Mouse (Mus musculus) MEL (cell line): Measurements from ENCODE around the gene C1qtnf3. TPM values are rescaled to one million over a fixed set of nuclear protein-coding genes. Genes with fewer than 3 reads are reported as not detected.

ENCODE experiments used
- DNase-seq: peaks from one replicate; pipeline ENCODE4 v3.0.0; 2011; ENCODE audit warnings: low read depth, low spot score
- H3K27ac ChIP-seq: 2 replicates; pipeline ENCODE4 v1.5.1; 2012; ENCODE audit warnings: low read depth, mild to moderate bottlenecking, control low read depth, low read length, moderate library complexity; ENCODE audit not compliant: control insufficient read depth
- H3K27me3 ChIP-seq, 2 experiments: fragments of 150-350 bp in 1 of 2; sonication (generic) in 1 of 2; 2 replicates each; pipeline ENCODE4 v1.6.1; 2012; ENCODE audit warnings: low read length in 2 of 2, mild to moderate bottlenecking in 2 of 2, improper control_type of control experiment in 1 of 2, moderate library complexity in 1 of 2; ENCODE audit not compliant: insufficient read depth in 2 of 2, control insufficient read depth in 1 of 2
- H3K36me3 ChIP-seq, 2 experiments: 2 replicates each; pipeline ENCODE4 v1.6.1; 2012 to 2014; ENCODE audit warnings: low read length in 2 of 2, improper control_type of control experiment in 1 of 2, inconsistent platforms in 1 of 2, mild to moderate bottlenecking in 1 of 2; ENCODE audit not compliant: insufficient read depth in 2 of 2, control insufficient read depth in 1 of 2
- H3K4me1 ChIP-seq, 2 experiments: fragments of 150-350 bp in 1 of 2; sonication (generic) in 1 of 2; 2 replicates each; pipeline ENCODE4 v1.6.1; 2012; ENCODE audit warnings: low read length in 2 of 2, improper control_type of control experiment in 1 of 2, mild to moderate bottlenecking in 1 of 2; ENCODE audit not compliant: insufficient read depth in 2 of 2, control insufficient read depth in 1 of 2
- H3K4me3 ChIP-seq, 2 experiments: fragments of 150-350 bp in 1 of 2; sonication (generic) in 1 of 2; 2 replicates each; pipeline ENCODE4 v1.5.1; 2012; ENCODE audit warnings: low read depth in 2 of 2, low read length in 2 of 2, mild to moderate bottlenecking in 2 of 2, moderate library complexity in 2 of 2, control low read depth in 1 of 2, improper control_type of control experiment in 1 of 2; ENCODE audit not compliant: control insufficient read depth in 1 of 2, insufficient read depth in 1 of 2
- H3K79me2 ChIP-seq: 2 replicates; pipeline ENCODE4 v1.6.1; 2012; ENCODE audit warnings: mild to moderate bottlenecking, low read length, moderate library complexity; ENCODE audit not compliant: control insufficient read depth, poor library complexity, insufficient read depth
- H3K9ac ChIP-seq: 2 replicates; pipeline ENCODE4 v1.6.1; 2012; ENCODE audit warnings: low read depth, mild to moderate bottlenecking, control low read depth, low read length, moderate library complexity; ENCODE audit not compliant: control insufficient read depth, poor library complexity, severe bottlenecking
- H3K9me3 ChIP-seq: fragments of 150-350 bp; sonication (generic); replicated peaks from 2 replicates; pipeline ENCODE4 v1.6.1; 2012; ENCODE audit warnings: mild to moderate bottlenecking, low read length, improper control_type of control experiment, moderate library complexity; ENCODE audit not compliant: insufficient read depth
- CHD2 ChIP-seq: IDR thresholded peaks from 2 replicates; pipeline ENCODE4 v1.6.1; 2011; ENCODE audit warnings: low read length, improper control_type of control experiment
- ELF1 ChIP-seq: IDR thresholded peaks from 2 replicates; pipeline ENCODE4 v1.6.1; 2014; ENCODE audit warnings: low read depth, mild to moderate bottlenecking, inconsistent platforms, low read length, improper control_type of control experiment, moderate library complexity
- GABPA ChIP-seq: IDR thresholded peaks from 2 replicates; pipeline ENCODE4 v1.6.1; 2012; ENCODE audit warnings: low read depth, mild to moderate bottlenecking, inconsistent platforms, low read length, improper control_type of control experiment, moderate library complexity
- KAT2A ChIP-seq: conservative IDR thresholded peaks from 2 replicates; pipeline ENCODE4 v1.6.1; 2012; ENCODE audit warnings: low read depth, low read length, improper control_type of control experiment, inconsistent platforms
- MAZ ChIP-seq: IDR thresholded peaks from 2 replicates; pipeline ENCODE4 v1.6.1; 2012; ENCODE audit warnings: low read depth, mild to moderate bottlenecking, inconsistent platforms, low read length, improper control_type of control experiment
- POLR2A ChIP-seq, 2 experiments: IDR thresholded peaks; 2 replicates each; pipeline ENCODE4 v1.6.1; 2011 to 2012; ENCODE audit warnings: low read length in 2 of 2, mild to moderate bottlenecking in 2 of 2, control low read depth in 1 of 2, improper control_type of control experiment in 1 of 2, low read depth in 1 of 2, moderate library complexity in 1 of 2; ENCODE audit not compliant: control insufficient read depth in 1 of 2, insufficient read depth in 1 of 2, poor library complexity in 1 of 2
- RCOR1 ChIP-seq: IDR thresholded peaks from 2 replicates; pipeline ENCODE4 v1.6.1; 2012; ENCODE audit warnings: low read depth, mild to moderate bottlenecking, inconsistent platforms, low read length, improper control_type of control experiment
- SIN3A ChIP-seq: IDR thresholded peaks from 2 replicates; pipeline ENCODE4 v1.6.1; 2012; ENCODE audit warnings: low read length, improper control_type of control experiment, inconsistent platforms
- UBTF ChIP-seq: IDR thresholded peaks from 2 replicates; pipeline ENCODE4 v1.6.1; 2012; ENCODE audit warnings: low read depth, mild to moderate bottlenecking, inconsistent platforms, low read length, improper control_type of control experiment, moderate library complexity, borderline replicate concordance; ENCODE audit not compliant: insufficient read depth
- ZC3H11A ChIP-seq: IDR thresholded peaks from 2 replicates; pipeline ENCODE4 v1.6.1; 2012; ENCODE audit warnings: low read depth, mild to moderate bottlenecking, inconsistent platforms, low read length, improper control_type of control experiment
- polyA plus RNA-seq, 2 experiments: library from polyadenylated mRNA; stranded (reverse) in 1 of 2; unstranded in 1 of 2; fragments of >175 nt in 1 of 2; fragments of >200 nt in 1 of 2; gene quantifications; 2 replicates each; pipeline versions ENCODE4 v1.2.1 to v1.2.4; 2012; ENCODE audit warnings: low replicate concordance in 2 of 2, low read depth in 1 of 2; ENCODE audit not compliant: insufficient read length in 2 of 2, insufficient read depth in 1 of 2, missing spikeins in 1 of 2
- total RNA-seq: library from RNA; depleted of rRNA; stranded (reverse); fragments of 300-350 nt; gene quantifications from 2 replicates; pipeline ENCODE4 v1.2.3, GENCODE M21; 2012; rRNA removed

C1qtnf3 gene
- total and polyA plus RNA-seq, 3 experiments: not detected

DNA sequence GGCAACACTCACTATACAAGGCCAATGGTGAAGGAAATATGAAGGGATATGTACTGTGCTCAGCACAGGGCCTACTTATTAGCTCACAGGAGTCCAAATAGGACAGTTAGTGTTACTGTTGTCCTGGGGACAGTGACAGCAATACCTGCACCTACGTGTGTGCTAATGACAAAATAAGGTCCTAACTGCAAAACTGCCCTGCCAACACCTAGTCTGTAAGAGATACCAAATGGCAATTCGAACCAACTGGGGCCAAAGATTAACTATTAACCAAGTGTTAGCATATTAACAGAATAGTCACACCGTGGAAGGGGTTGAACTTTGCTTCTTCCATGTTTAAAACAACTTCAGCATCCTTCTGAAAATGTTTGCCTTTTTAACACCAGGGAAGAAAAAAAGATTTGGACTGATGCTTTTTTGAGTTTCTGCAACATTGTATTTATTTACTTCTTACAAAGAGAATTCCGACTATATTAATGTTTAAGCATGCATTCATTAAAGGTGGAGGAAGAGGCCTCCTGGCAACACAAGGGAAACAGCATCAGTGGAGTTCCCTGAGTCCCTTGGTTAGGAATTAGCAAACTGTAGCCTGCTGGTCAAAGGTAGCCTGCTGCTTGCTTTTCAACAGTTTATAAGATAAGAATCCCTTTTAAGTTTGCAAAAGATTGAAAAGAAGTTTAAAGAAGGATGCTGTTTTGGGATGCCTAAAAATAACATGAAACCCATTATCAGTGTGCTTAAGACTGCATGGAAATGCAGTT is 74.8 kb downstream of the C1qtnf3 start:
- Histone ChIP-seq H3K4me3 (no peak overlapping the region), H3K9me3 (no peaks in the 10 kb centered on the region), H3K36me3 (no peaks in the 10 kb centered on the region), H3K4me1 (no peaks in the 10 kb centered on the region), H3K27ac (no peak overlapping the region), H3K27me3 (no peaks in the 10 kb centered on the region), H3K9ac (no peak overlapping the region), H3K79me2 (no peaks in the 10 kb centered on the region)
- DNase-seq: no peak
- TF ChIP-seq ZC3H11A: no peak
- TF ChIP-seq ELF1: no peak
- TF ChIP-seq UBTF: no peak
- TF ChIP-seq POLR2A (IDR thresholded peaks at IDR 0.05; ENCODE audit: control insufficient read depth in 1 of 2, insufficient read depth in 1 of 2, low read depth in 1 of 2, low read length in 2 of 2, poor library complexity in 1 of 2): no peak
- no peak for TF ChIP-seq SIN3A
- no peak for TF ChIP-seq CHD2
- no peak for TF ChIP-seq KAT2A
- TF ChIP-seq MAZ: no peak
- TF ChIP-seq GABPA: no peak
- TF ChIP-seq RCOR1: no peak

Other genes starting within 250 kb of the C1qtnf3 start
- not detected in 2 replicates for gene Rai14, start 237.7 kb upstream of the C1qtnf3 start, total RNA-seq
- not detected for gene Rai14, start 237.7 kb upstream of the C1qtnf3 start, polyA plus RNA-seq
- gene Amacr, start 29.4 kb downstream of the C1qtnf3 start, total RNA-seq: not detected in 2 replicates
- gene Amacr, start 29.4 kb downstream of the C1qtnf3 start, polyA plus RNA-seq: not detected
- gene Slc45a2, start 48.4 kb downstream of the C1qtnf3 start, total RNA-seq: not detected in 2 replicates
- not detected for gene Slc45a2, start 48.4 kb downstream of the C1qtnf3 start, polyA plus RNA-seq
- gene Rxfp3, start 85.7 kb downstream of the C1qtnf3 start, total RNA-seq: not detected in 2 replicates
- not detected for gene Rxfp3, start 85.7 kb downstream of the C1qtnf3 start, polyA plus RNA-seq
- not detected in 2 replicates for gene Adamts12, start 112.5 kb downstream of the C1qtnf3 start, total RNA-seq
- gene Adamts12, start 112.5 kb downstream of the C1qtnf3 start, polyA plus RNA-seq: not detected